Mouse (Mus musculus): ENCODE results near the gene Nkx2-5. TPM values are rescaled to one million over a fixed set of nuclear protein-coding genes. Genes with fewer than 3 reads are reported as not detected.

Gene Nkx2-5
- polyA plus RNA-seq, 1 experiment from 2014 or later, result 146 TPM

DNA sequence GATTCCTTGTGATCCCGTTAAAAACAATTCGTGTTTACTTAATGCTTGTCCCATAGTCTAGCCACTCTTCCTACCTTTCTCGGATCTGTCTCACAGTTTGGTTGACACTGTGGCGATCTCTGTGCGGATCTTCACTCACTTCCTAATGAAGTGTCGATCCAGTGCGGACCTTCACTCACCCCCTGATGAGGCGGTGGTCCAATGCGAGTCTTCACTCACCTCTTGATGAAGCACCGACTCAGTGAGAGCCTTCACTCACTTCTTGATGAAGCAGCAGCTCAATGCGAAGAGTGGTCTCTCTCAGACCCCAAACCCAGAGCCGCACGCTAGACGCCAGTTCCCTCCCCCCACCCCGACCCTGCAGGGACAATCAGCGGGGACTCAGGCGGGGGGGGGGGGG is 18.7 kb downstream of the Nkx2-5 start:
- peak; percentile 63 for DNase-seq (ENCODE audit: low spot score)
- Histone ChIP-seq H3K27ac (no peak overlapping the region), H3K4me3 (no peak overlapping the region), H3K4me1 (0 out of 2 replicates have a peak, but pooled peaks cover 4% of the 10 kb centered on the region), H3K36me3 (peaks cover 11% of the 10 kb centered on the region; the same call in 1 of the 2 replicates), H3K9me3 (0 out of 2 replicates have a peak, but pooled peaks cover 3% of the 10 kb centered on the region), H3K27me3 (ENCODE audit: insufficient read depth, poor library complexity, severe bottlenecking) (no peaks in the 10 kb centered on the region)
- 64% methylated on average over 16 of the region's 17 CpGs for WGBS

DNA sequence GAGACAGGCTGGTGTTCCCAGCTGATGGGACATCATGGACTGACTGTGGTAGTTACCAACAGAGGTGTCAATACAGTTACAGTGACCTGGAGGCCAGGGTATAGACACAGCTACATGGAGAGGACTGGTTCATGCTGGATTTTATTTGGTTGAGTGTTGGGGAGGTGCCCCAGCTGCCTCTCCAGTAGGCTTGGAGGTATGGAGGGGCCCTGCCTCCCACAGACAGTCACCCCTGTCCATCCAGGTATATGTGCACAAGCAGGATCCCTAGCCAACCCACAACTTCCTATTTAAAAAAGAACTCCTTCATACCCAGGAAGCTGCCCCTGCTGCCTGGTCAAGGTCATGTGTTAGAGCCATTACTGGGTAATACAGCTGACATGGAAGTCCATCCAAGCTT is 27.0 kb downstream of the Nkx2-5 start:
- no peaks in the 10 kb centered on the region for H3K27me3 ChIP-seq (ENCODE audit: insufficient read depth, poor library complexity, severe bottlenecking)
- H3K27ac ChIP-seq, result no peak overlapping the region
- H3K4me1 ChIP-seq, result peaks cover 15% of the 10 kb centered on the region
- peak; percentile 54 for DNase-seq (ENCODE audit: low spot score)
- no peaks in the 10 kb centered on the region for H3K36me3 ChIP-seq
- H3K4me3 ChIP-seq, result no peak overlapping the region
- no peaks in the 10 kb centered on the region for H3K9me3 ChIP-seq

DNA sequence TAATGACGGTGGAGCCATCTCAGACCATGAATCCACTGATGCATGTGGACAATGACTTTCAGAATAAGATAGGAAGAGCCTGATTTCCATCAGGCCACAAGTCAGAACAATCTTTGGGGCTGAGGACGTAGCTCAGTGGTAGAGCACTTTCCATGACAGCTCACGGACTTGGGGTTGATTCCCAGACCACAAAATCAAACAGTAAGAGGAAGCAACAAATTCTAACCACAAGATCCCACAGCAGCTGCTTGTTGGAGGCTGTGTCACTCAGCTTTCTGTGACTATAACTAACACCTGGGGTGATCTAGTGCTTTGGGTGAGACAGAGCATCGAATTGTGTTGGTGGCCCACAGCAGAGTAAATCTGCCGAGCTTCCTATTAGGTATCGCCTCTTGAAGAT is 28.0 kb downstream of the Nkx2-5 start:
- DNase-seq (ENCODE audit: low spot score), result peak; percentile 27

DNA sequence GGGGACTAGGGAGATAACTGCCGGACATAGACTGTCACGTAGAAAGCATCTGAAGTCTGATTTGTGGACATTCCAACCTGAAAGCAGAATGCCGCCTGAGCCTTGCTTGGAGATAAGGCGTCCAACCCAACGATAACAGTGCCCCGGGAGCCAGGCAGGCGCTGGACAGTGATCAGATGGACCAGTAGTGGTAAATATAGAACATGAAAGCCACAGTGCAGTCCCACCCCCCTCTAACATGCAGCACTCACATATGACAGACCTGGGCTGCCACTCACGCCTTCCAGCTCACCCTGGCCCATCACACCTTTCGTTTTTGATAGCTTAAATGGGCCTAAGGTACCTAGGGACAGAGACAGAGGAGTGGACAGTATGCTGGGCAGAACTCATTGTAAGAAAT is 31.3 kb downstream of the Nkx2-5 start:
- peak overlapping the region; percentile 54 for H3K27ac ChIP-seq

More for the DNA sequence above, 28.0 kb downstream of the Nkx2-5 start:
- H3K4me1 ChIP-seq, result peaks cover 18% of the 10 kb centered on the region
- no peak overlapping the region for H3K27ac ChIP-seq
- no peaks in the 10 kb centered on the region for H3K36me3 ChIP-seq
- H3K4me3 ChIP-seq, result no peak overlapping the region
- 77% methylated on average over 6 of the region's 6 CpGs for WGBS
- no peaks in the 10 kb centered on the region for H3K9me3 ChIP-seq
- no peaks in the 10 kb centered on the region for H3K27me3 ChIP-seq (ENCODE audit: insufficient read depth, poor library complexity, severe bottlenecking)

DNA sequence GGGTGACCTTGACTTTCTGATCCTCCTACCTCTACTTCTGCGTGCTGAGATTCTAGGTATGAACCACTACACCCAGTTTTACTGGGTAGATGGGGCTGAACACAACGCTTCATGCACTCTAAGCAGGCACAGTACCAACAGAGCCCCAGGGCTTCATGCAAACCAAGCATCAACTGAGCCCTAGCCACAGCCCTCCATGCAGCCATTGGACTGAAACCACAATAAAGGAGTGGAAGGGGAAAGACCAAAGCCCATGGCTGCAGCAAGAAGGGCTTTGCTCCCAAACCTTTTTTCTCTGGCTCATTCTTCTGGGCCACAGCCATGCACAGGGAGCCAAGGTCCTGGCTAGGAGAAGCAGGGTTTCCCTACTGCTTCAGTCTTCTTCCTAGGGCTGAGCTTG is 32.2 kb downstream of the Nkx2-5 start:
- DNase-seq (ENCODE audit: low spot score), result peak; percentile 20
- peaks cover 18% of the 10 kb centered on the region for H3K4me1 ChIP-seq
- H3K4me3 ChIP-seq, result no peak overlapping the region
- H3K36me3 ChIP-seq, result no peaks in the 10 kb centered on the region
- H3K27ac ChIP-seq, result peak overlapping the region; percentile 54; the same call in 1 of the 2 replicates
- WGBS, result 71% methylated on average over 2 of the region's 2 CpGs
- H3K27me3 ChIP-seq (ENCODE audit: insufficient read depth, poor library complexity, severe bottlenecking), result no peaks in the 10 kb centered on the region
- no peaks in the 10 kb centered on the region for H3K9me3 ChIP-seq

More for the DNA sequence above, 31.3 kb downstream of the Nkx2-5 start:
- peak; percentile 82 for DNase-seq (ENCODE audit: low spot score)
- Histone ChIP-seq H3K9me3 (no peaks in the 10 kb centered on the region), H3K27me3 (ENCODE audit: insufficient read depth, poor library complexity, severe bottlenecking) (no peaks in the 10 kb centered on the region), H3K4me1 (peaks cover 18% of the 10 kb centered on the region), H3K36me3 (no peaks in the 10 kb centered on the region), H3K4me3 (0 out of 2 replicates have a peak overlapping the region, but pooled peaks have one; percentile 10)
- 42% methylated on average over 9 of the region's 9 CpGs for WGBS

DNA sequence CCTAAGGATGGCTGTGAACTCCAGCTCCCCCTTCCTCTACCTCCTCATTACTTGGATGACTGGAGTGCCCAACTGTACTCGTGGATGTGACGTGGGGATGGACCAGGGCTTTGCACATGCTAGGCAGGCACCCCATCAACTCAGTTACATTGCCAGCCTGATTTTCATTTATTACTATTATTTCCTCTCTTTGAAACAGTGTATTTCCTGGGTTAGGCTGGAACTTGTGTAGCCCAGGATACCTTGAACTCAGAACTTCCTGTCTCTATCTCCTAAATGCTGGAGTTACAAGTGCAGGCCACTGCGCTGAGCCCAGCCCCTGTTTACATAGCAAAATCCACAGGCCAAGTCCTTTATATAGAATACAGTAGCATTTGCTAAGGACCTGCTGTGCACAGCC is 41.9 kb downstream of the Nkx2-5 start:
- WGBS, result 77% methylated on average over 3 of the region's 3 CpGs
- no peaks in the 10 kb centered on the region for H3K36me3 ChIP-seq
- no peak overlapping the region for H3K27ac ChIP-seq
- H3K27me3 ChIP-seq (ENCODE audit: insufficient read depth, poor library complexity, severe bottlenecking), result no peaks in the 10 kb centered on the region
- no peak overlapping the region for H3K4me3 ChIP-seq
- H3K4me1 ChIP-seq, result peaks cover 2% of the 10 kb centered on the region; the same call in 1 of the 2 replicates
- H3K9me3 ChIP-seq, result no peaks in the 10 kb centered on the region
- DNase-seq (ENCODE audit: low spot score), result peak; percentile 51

DNA sequence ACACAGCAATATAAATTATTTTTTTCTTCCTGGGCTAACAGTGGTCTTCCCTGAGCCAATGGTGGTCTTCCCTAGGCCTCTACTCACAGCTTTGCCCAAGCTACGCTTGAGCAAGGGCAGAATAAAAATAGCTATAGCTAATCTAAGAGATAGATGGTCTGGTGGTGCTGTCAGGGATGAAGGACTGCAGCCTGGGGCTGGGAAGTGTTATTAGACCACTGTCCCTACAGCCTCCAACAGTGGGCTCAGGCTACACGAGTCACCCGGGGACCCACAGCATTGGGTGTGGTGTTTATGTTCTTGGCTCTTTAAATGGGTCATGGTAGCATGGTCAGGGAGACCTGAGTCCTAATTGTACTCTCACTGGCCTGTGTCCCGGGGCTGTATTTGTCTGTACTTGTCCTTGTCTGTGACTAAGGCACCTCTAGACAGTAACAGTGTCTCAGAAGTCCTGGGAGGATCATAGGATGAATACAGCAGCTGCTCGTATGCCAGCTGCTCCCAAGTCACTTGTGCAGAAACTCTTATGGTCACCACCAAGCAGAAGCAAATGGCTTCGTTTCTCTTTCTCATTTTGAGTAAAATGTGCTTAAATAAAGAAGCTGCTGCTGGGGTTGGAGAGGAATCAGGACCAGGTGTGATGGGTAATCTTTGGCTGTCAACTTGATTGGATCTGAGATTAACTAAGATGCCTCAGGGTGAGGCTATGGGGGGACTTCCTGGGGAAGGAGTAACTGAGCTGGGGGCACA is 47.3 kb downstream of the Nkx2-5 start:
- Histone ChIP-seq H3K36me3 (peaks cover 7% of the 10 kb centered on the region), H3K9me3 (no peaks in the 10 kb centered on the region), H3K27me3 (ENCODE audit: insufficient read depth, poor library complexity, severe bottlenecking) (no peaks in the 10 kb centered on the region), H3K27ac (peak overlapping the region; percentile 79), H3K4me3 (0 out of 2 replicates have a peak overlapping the region, but pooled peaks have one; percentile 6), H3K4me1 (peaks cover 26% of the 10 kb centered on the region)
- no peak for DNase-seq (ENCODE audit: low spot score)
- 35% methylated on average over 6 of the region's 6 CpGs for WGBS

DNA sequence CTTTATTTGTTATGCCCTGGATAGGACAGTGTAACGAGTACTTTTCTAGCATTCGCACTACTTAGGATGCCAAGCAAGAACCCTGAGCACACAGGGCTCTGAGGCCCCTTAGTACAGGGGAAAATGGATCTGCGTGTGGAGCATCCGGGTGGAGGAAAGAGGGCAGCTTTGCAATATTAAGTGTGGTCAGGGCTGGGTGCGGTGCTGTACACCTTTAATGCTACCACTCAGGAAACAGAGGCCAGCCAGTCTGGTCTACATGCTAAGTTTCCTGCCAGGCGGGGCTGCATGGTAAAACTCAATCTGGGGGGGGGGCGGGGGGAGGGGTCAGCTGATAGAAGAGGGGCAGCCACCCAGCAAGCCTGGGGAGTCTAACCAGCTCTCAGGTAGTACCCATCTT is 49.4 kb downstream of the Nkx2-5 start:
- H3K36me3 ChIP-seq, result peaks cover 29% of the 10 kb centered on the region
- H3K4me3 ChIP-seq, result no peak overlapping the region
- H3K9me3 ChIP-seq, result no peaks in the 10 kb centered on the region
- peak; percentile 55 for DNase-seq (ENCODE audit: low spot score)
- WGBS, result 54% methylated on average over 7 of the region's 7 CpGs
- no peaks in the 10 kb centered on the region for H3K27me3 ChIP-seq (ENCODE audit: insufficient read depth, poor library complexity, severe bottlenecking)
- peaks cover 26% of the 10 kb centered on the region for H3K4me1 ChIP-seq
- H3K27ac ChIP-seq, result peak overlapping the region; percentile 10; the same call in 1 of the 2 replicates

DNA sequence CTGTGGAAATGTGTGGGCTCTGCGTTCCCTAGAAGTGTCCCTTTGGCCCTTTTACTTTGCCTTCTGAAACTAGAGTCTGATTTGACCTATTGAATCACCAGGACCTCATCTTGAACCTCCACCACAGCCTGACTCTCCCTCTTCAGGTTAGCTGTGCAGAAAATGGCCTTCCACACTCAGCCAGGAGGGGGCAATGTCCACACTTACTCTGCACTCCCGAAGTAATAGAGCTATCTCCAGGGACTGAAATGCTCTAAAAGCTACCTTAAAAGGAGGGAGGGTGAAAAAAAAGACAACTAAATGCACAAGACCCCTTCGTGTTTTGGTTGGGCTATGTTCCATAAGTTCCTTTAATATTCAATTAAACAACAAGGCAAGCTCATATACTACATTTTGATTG is 50.1 kb downstream of the Nkx2-5 start:
- peak; percentile 78 for DNase-seq (ENCODE audit: low spot score)
- H3K27ac ChIP-seq, result 0 out of 2 replicates have a peak overlapping the region, but pooled peaks have one; percentile 7

DNA sequence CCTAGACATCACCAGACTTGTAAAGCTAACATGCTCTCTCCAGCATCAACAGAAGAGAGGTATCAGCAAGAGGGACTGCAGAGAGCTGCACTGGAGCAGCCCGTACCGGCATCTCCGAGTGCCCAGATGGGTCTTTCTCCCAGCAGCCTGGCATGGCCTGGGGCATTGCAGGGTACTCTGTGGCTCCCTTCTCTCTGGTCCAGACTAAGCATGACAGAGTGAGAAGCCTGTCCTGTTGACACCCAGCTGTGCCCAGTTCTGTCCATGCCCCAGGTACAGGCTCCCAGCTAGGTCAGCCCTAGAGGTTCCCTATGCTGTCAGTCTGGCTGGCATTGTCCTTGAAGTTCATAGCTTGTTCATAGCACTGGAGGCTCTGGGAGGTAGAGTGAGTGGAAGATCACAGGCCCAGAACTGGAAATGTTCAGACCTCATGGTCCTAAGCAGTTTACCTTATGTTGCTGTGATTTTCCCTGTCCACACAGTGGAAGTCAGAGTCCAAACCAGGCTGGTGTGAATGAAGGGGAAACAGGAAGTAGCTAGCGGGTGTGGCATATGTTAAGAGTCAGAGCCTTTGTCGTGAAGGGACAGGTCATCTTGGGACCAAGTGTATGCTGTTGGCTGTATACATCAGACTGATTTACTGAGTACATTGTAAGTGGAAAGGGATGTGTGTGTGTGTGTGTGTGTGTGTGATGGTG is 51.6 kb downstream of the Nkx2-5 start:
- peak; percentile 75 for DNase-seq (ENCODE audit: low spot score)
- Histone ChIP-seq H3K9me3 (no peaks in the 10 kb centered on the region), H3K36me3 (peaks cover 51% of the 10 kb centered on the region), H3K4me1 (peaks cover 26% of the 10 kb centered on the region), H3K27me3 (ENCODE audit: insufficient read depth, poor library complexity, severe bottlenecking) (no peaks in the 10 kb centered on the region), H3K4me3 (no peak overlapping the region), H3K27ac (no peak overlapping the region)
- WGBS, result 80% methylated on average over 5 of the region's 5 CpGs

More for the DNA sequence above, 50.1 kb downstream of the Nkx2-5 start:
- no peaks in the 10 kb centered on the region for H3K9me3 ChIP-seq
- no peaks in the 10 kb centered on the region for H3K27me3 ChIP-seq (ENCODE audit: insufficient read depth, poor library complexity, severe bottlenecking)
- no peak overlapping the region for H3K4me3 ChIP-seq
- peaks cover 35% of the 10 kb centered on the region for H3K36me3 ChIP-seq
- WGBS, result 16% methylated on average over 3 of the region's 3 CpGs
- peaks cover 26% of the 10 kb centered on the region for H3K4me1 ChIP-seq

DNA sequence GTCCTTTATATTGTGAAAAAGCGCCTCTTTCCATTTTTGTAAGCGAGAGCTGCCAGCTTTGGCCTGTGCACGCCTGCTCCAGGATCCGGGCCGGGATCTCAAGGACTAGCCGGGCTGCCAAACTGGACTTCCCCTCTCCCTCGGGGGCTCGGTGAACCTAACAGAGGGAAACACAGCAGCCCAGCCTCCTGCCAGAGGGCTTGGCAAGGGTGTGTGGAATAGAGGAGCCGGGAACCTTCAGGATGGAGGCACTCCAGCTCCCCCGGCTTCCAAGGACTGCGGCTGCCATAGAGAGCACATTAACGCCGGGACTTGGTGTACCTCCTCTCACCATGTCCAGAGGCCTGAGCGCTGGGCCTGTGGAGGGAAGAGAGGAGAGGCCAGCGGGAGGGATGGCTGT is 52.7 kb downstream of the Nkx2-5 start:
- Histone ChIP-seq H3K36me3 (peaks cover 57% of the 10 kb centered on the region), H3K9me3 (no peaks in the 10 kb centered on the region), H3K27ac (no peak overlapping the region; the same call in 1 of the 2 replicates), H3K27me3 (ENCODE audit: insufficient read depth, poor library complexity, severe bottlenecking) (no peaks in the 10 kb centered on the region), H3K4me1 (peaks cover 16% of the 10 kb centered on the region), H3K4me3 (no peak overlapping the region)
- DNase-seq (ENCODE audit: low spot score), result peak; percentile 58
- 89% methylated on average over 15 of the region's 15 CpGs for WGBS

DNA sequence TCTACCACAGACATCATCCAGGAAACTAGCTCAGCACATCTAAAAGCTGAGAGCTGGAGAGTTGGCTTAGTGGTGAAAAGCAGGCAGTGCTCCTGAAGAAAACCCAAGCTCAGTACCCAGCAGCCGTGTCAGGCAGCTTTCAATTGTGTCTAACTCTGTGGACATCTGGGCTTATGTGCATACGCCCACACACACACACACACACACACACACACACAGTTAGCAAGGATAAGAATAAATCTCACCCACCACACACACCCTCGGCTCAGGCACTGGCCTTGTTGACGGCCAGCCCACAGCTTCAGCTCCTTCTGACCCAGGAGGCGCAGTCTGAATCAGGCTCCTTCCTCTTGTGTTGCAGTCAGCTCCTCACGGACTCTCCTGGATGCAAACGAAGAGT is 53.2 kb downstream of the Nkx2-5 start:
- no peak overlapping the region for H3K27ac ChIP-seq
- WGBS, result 84% methylated on average over 7 of the region's 7 CpGs
- no peaks in the 10 kb centered on the region for H3K9me3 ChIP-seq
- peaks cover 63% of the 10 kb centered on the region for H3K36me3 ChIP-seq
- H3K4me1 ChIP-seq, result peaks cover 12% of the 10 kb centered on the region
- H3K27me3 ChIP-seq (ENCODE audit: insufficient read depth, poor library complexity, severe bottlenecking), result no peaks in the 10 kb centered on the region
- no peak overlapping the region for H3K4me3 ChIP-seq
- peak; percentile 72 for DNase-seq (ENCODE audit: low spot score)

Data from heart, embryonic 10.5 days (tissue).